11 mouse cellular contexts compared by ENCODE assay signal in the genomic region with DNA sequence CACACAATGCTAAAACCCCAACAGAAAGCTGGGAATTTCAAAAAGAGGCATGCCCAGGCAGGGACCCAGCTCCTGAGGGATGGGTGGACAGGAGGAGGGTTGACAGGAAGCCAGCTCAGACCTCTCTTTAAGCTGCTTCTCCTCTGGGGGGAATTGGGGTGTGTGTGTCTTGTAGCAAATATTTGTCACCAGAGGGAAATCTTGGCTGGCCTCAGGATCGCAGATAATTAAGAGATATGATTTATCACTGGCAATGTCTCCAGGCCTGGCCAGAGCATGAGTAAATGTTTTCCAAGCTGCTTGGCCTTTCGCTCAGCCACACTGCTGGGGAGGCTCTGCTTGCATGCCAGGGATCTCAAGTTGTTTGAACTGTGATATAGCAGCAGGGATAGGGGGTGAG.
DNase-seq lines count a peak whose midpoint lies in the region; ATAC-seq and TF ChIP-seq lines count a peak whose summit lies in the region.
"Had no signal": no experiment of that assay in that cellular context is flagged by ENCODE, and none has a peak within 500 bp of the region (broad histone marks: within the 10 kb centered on the region; RNA-seq: fewer than 3 reads in every experiment).

No protein-coding gene starts in this region.

- 0 out of 2 replicates have a peak, but pooled peaks have one; percentile 4 for TF ChIP-seq CTCF in gastrocnemius, adult 2 months (IDR thresholded peaks at IDR 0.05)

- intact Hi-C loops in gastrocnemius, adult 2 months (cut with DNase I): no loop called here

- H3K4me3 ChIP-seq in hindbrain, embryonic 15.5 days: no peak overlapping the region
- no peak overlapping the region for H3K4me3 ChIP-seq in hindbrain, embryonic 10.5 days
- no peak overlapping the region for H3K4me3 ChIP-seq in gastrocnemius, adult 2 months
- H3K4me3 ChIP-seq in forebrain, embryonic 11.5 days (ENCODE audit: low read depth, low read length): no peak overlapping the region
- H3K4me3 ChIP-seq: heart, embryonic 13.5 days had no signal

- H3K4me2 ChIP-seq in hindbrain, embryonic 15.5 days: no peak overlapping the region
- no peak overlapping the region for H3K4me2 ChIP-seq in forebrain, embryonic 11.5 days (ENCODE audit: low read depth, low read length, severe bottlenecking)
- H3K4me2 ChIP-seq: heart, embryonic 13.5 days had no signal

- no peaks in the 10 kb centered on the region for H3K9me3 ChIP-seq in hindbrain, embryonic 15.5 days
- H3K9me3 ChIP-seq in hindbrain, embryonic 10.5 days: no peaks in the 10 kb centered on the region
- no peaks in the 10 kb centered on the region for H3K9me3 ChIP-seq in forebrain, embryonic 11.5 days (ENCODE audit: control insufficient read depth, low read length)
- H3K9me3 ChIP-seq: heart, embryonic 13.5 days had no signal

- no peaks in the 10 kb centered on the region for H3K27me3 ChIP-seq in hindbrain, embryonic 15.5 days
- H3K27me3 ChIP-seq in hindbrain, embryonic 10.5 days (ENCODE audit: insufficient read depth, poor library complexity, severe bottlenecking): no peaks in the 10 kb centered on the region
- H3K27me3 ChIP-seq in forebrain, embryonic 11.5 days (ENCODE audit: control insufficient read depth, insufficient read depth, low read length): no peaks in the 10 kb centered on the region

- H3K4me1 ChIP-seq in hindbrain, embryonic 15.5 days (replicated peaks): peaks cover 12% of the 10 kb centered on the region
- H3K4me1 ChIP-seq in hindbrain, embryonic 10.5 days (replicated peaks): no peaks in the 10 kb centered on the region
- H3K4me1 ChIP-seq in forebrain, embryonic 11.5 days (replicated peaks; ENCODE audit: control insufficient read depth, insufficient read depth, low read length): no peaks in the 10 kb centered on the region

- no peak for DNase-seq in hindbrain, embryonic 10.5 days (ENCODE audit: low spot score)
- DNase-seq in NIH3T3 (ENCODE audit: low read depth): peak; percentile 80
- peak; percentile 55 for DNase-seq in gastrocnemius, adult 2 months
- DNase-seq in kidney, postnatal 36 days: peak; percentile 41 to 59
- no peak for DNase-seq in B cell, adult 2 months
- no peak for DNase-seq in forebrain, embryonic 11.5 days (ENCODE audit: low spot score)
- no peak for DNase-seq in left cerebral cortex, adult 8-10 months (ENCODE audit: low spot score in 2 of 2)
- DNase-seq: right cerebral cortex, adult 18-20 months; thymus, postnatal 25 days had no signal

- no peak overlapping the region for H3K27ac ChIP-seq in hindbrain, embryonic 15.5 days (replicated peaks)
- no peak overlapping the region for H3K27ac ChIP-seq in hindbrain, embryonic 10.5 days
- peak overlapping the region; percentile 46 for H3K27ac ChIP-seq in gastrocnemius, adult 2 months
- H3K27ac ChIP-seq in forebrain, embryonic 11.5 days (ENCODE audit: low read depth, low read length): no peak overlapping the region
- H3K27ac ChIP-seq: heart, embryonic 13.5 days had no signal

- H3K36me3 ChIP-seq in hindbrain, embryonic 15.5 days: no peaks in the 10 kb centered on the region
- no peaks in the 10 kb centered on the region for H3K36me3 ChIP-seq in hindbrain, embryonic 10.5 days
- no peaks in the 10 kb centered on the region for H3K36me3 ChIP-seq in forebrain, embryonic 11.5 days (ENCODE audit: control insufficient read depth, insufficient read depth, low read length)
- H3K36me3 ChIP-seq: heart, embryonic 13.5 days had no signal

- H3K9ac ChIP-seq in hindbrain, embryonic 15.5 days: no peak overlapping the region
- no peak overlapping the region for H3K9ac ChIP-seq in forebrain, embryonic 11.5 days (ENCODE audit: low read length)
- H3K9ac ChIP-seq: heart, embryonic 13.5 days had no signal

- peak; percentile 42; the same call in 1 of the 2 replicates for ATAC-seq in hindbrain, embryonic 15.5 days (ENCODE audit: low FRiP score, low read depth)
- no peak for ATAC-seq in forebrain, embryonic 11.5 days (replicated peaks; ENCODE audit: low FRiP score)

- 50% methylated on average over 2 of the region's 2 CpGs for WGBS in hindbrain, embryonic 15.5 days
- 84% methylated on average over 2 of the region's 2 CpGs for WGBS in hindbrain, embryonic 10.5 days
- WGBS in forebrain, embryonic 11.5 days: 90% methylated on average over 2 of the region's 2 CpGs

Comparison
In these comparisons a context has a peak if more than half of its experiments do, and no peak if none do; other contexts are left out.
1. DNase-seq: peak in NIH3T3 (single experiment), gastrocnemius, adult 2 months (single experiment) and kidney, postnatal 36 days (2 of 2); none in hindbrain, embryonic 10.5 days (single experiment), B cell, adult 2 months (0 of 2), forebrain, embryonic 11.5 days (single experiment) and left cerebral cortex, adult 8-10 months (0 of 2).